Mouse (Mus musculus): Measurements from ENCODE around the gene 8030411F24Rik. TPM values are rescaled to one million over a fixed set of nuclear protein-coding genes. Genes with fewer than 3 reads are reported as not detected.

The 8030411F24Rik gene
- total RNA-seq, 4 experiments from 2014 or later = not detected

Other genes with a start within 250 kb of the 8030411F24Rik start
- gene Nxt1, start 109.4 kb upstream of the 8030411F24Rik start, total RNA-seq (2022) = 1 to 10 TPM; 6.0 to 8.0 (median 6.6) TPM
- gene Gzf1, start 101.0 kb upstream of the 8030411F24Rik start, total RNA-seq (2022) = 10 to 100 TPM; 19.2 to 27.7 (median 23.9) TPM
- 1 to 10 TPM; 4.1 to 6.1 (median 4.8) TPM for gene Napb, start 49.5 kb upstream of the 8030411F24Rik start, total RNA-seq (2022)
- not detected for gene Cstl1, start 31.7 kb upstream of the 8030411F24Rik start, total RNA-seq (2022)
- gene Cst11, start 10.5 kb upstream of the 8030411F24Rik start, total RNA-seq (2022) = not detected
- gene Cst12, start 7.4 kb downstream of the 8030411F24Rik start, total RNA-seq (2022) = not detected
- not detected for gene Cst8, start 16.8 kb downstream of the 8030411F24Rik start, total RNA-seq (2022)
- gene Cst13, start 38.1 kb downstream of the 8030411F24Rik start, total RNA-seq (2022) = not detected
- gene Cst9, start 53.1 kb downstream of the 8030411F24Rik start, total RNA-seq (2022) = not detected
- gene 9230104L09Rik, start 83.0 kb downstream of the 8030411F24Rik start, total RNA-seq (2022) = 1 to 10 TPM in 3 of 4 experiments, under 1 TPM in 1; 0.47 to 2.8 (median 1.9) TPM
- 100 to 1,000 TPM; 477 to 640 (median 523) TPM for gene Cst3, start 93.7 kb downstream of the 8030411F24Rik start, total RNA-seq (2022)
- not detected for gene Gm1330, start 221.2 kb downstream of the 8030411F24Rik start, total RNA-seq (2022)
- gene Gm10750, start 235.2 kb downstream of the 8030411F24Rik start, total RNA-seq (2022) = not detected

All from gastrocnemius, adult 8-10 months (tissue).